Mouse (Mus musculus) heart, embryonic 12.5 days (tissue): Measurements from ENCODE around the gene Rbm25. TPM values are rescaled to one million over a fixed set of nuclear protein-coding genes. Genes with fewer than 3 reads are reported as not detected.
"Not testable (repeated sequence)": the region's sequence is repeated elsewhere in the genome, so short reads cannot be mapped to it uniquely, and the experiment has no call there.

ENCODE experiments used
- ATAC-seq: fragments of 200-750 bp; cut with Nextera tagmentation; 2 replicates; pipeline ENCODE4 v1.8.0; 2017; ENCODE audit warnings: moderate TSS enrichment, moderate library complexity; ENCODE audit not compliant: insufficient number of reproducible peaks, low FRiP score
- H3K27ac ChIP-seq: fragments of 300-500 bp; sonication (generic); 2 replicates; pipeline ENCODE4 v1.5.1; 2016; ENCODE audit warnings: mild to moderate bottlenecking, moderate library complexity; ENCODE audit not compliant: poor library complexity, severe bottlenecking
- H3K27me3 ChIP-seq: fragments of 300-500 bp; sonication (generic); replicated peaks from 2 replicates; pipeline ENCODE4 v1.6.1; 2016; ENCODE audit warnings: mild to moderate bottlenecking, moderate library complexity
- H3K36me3 ChIP-seq: fragments of 300-500 bp; sonication (generic); 2 replicates; pipeline ENCODE4 v1.6.1; 2016; ENCODE audit warnings: mild to moderate bottlenecking, moderate library complexity
- H3K4me1 ChIP-seq: fragments of 300-500 bp; sonication (generic); replicated peaks from 2 replicates; pipeline ENCODE4 v1.6.1; 2016; ENCODE audit warnings: mild to moderate bottlenecking
- H3K4me2 ChIP-seq: fragments of 300-500 bp; sonication (generic); 2 replicates; pipeline ENCODE4 v1.6.1; 2016; ENCODE audit warnings: mild to moderate bottlenecking, moderate library complexity
- H3K4me3 ChIP-seq: fragments of 300-500 bp; sonication (generic); 2 replicates; pipeline ENCODE4 v1.5.1; 2016; ENCODE audit warnings: mild to moderate bottlenecking
- H3K9ac ChIP-seq: fragments of 300-500 bp; sonication (generic); 2 replicates; pipeline ENCODE4 v1.6.1; 2016; ENCODE audit warnings: mild to moderate bottlenecking, moderate library complexity
- H3K9me3 ChIP-seq: fragments of 300-500 bp; sonication (generic); replicated peaks from 2 replicates; pipeline ENCODE4 v1.6.1; 2016; ENCODE audit warnings: mild to moderate bottlenecking, moderate library complexity
- WGBS: fragments of 180-500 bp; shearing (Covaris S2); methylation state at CpG from one replicate; pipeline ENCODE4 v1.1.7; 2016; 5-methylcytosine and 5-hydroxymethylcytosine counted together
- polyA plus RNA-seq: library from polyadenylated mRNA; unstranded; fragments of >200 nt; fragmentation: Nextera tagmentation; extraction: Ambion mirVana; gene quantifications from 2 replicates; pipeline ENCODE4 v1.2.1, GENCODE M21; 2016

Gene Rbm25
- polyA plus RNA-seq, 1 experiment from 2014 or later: 176 TPM

DNA sequence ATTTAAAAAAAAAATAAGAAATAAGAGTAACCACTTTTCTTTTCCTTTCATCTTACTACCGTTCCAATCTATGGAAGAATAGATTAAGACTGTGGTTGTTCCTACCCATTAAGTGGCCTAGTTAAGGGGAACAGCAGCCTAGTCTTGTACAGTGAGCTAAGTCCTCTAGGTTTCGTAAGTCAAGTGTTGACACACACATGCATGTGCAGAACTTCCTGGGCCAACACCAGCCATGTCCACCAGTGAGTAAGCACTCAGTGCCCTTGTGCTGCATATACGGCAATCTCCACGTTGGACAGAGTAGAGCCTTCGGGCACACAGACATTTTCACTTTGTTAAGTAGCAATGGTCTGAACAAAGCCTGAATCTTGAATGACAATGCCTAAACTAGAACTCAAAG, 13.8 kb upstream of the Rbm25 start:
- Histone ChIP-seq H3K36me3 (no peaks in the 10 kb centered on the region), H3K27me3 (no peaks in the 10 kb centered on the region), H3K4me2 (no peak overlapping the region), H3K4me1 (0 out of 2 replicates have a peak, but pooled peaks cover 3% of the 10 kb centered on the region), H3K9me3 (no peaks in the 10 kb centered on the region), H3K4me3 (no peak overlapping the region), H3K27ac (no peak overlapping the region), H3K9ac (no peak overlapping the region)
- no peak for ATAC-seq
- 88% methylated on average over 5 of the region's 5 CpGs for WGBS

DNA sequence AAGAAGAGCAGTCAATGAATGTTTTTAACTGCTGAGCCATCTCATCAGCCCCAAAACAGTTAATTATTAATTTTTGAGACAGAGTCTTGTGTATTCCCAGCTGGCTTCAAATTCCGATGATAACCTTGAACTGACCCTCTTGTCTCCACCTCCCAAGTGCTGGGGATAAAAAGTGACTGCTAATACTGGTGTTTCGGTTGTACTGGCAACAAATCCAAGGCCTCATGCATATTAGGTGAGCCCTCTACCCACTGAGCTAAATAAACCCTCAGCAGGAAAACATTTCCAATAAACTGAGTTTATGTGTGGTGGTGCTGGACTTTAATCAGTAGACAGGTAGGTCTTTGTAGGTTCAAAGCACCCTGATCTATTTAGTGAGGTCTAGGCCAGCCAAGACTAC, 12.1 kb upstream of the Rbm25 start:
- Histone ChIP-seq H3K4me3 (no peak overlapping the region), H3K4me1 (0 out of 2 replicates have a peak, but pooled peaks cover 3% of the 10 kb centered on the region), H3K27ac (no peak overlapping the region), H3K27me3 (no peaks in the 10 kb centered on the region), H3K9me3 (no peaks in the 10 kb centered on the region), H3K36me3 (no peaks in the 10 kb centered on the region), H3K4me2 (no peak overlapping the region), H3K9ac (no peak overlapping the region)
- ATAC-seq: no peak
- WGBS: 67% methylated on average over 2 of the region's 2 CpGs

DNA sequence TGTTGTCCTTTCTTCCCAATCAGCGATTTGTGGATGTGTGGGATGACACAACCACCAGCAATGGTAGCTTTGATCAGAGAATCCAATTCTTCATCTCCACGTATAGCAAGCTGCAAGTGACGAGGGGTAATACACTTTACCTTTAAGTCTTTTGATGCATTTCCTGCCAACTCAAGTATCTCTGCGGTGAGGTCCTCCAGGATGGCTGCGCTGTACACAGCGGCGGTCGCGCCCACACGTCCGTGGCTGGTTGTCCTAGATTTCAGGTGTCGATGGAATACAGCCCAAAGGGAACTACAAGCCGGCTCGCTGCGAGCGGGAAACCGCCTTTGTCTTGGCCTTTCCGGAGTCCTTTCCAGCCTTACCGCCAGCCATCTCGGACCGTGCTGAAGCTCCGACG, 10.3 kb upstream of the Rbm25 start:
- not testable (repeated sequence) for H3K27ac ChIP-seq, H3K36me3 ChIP-seq, H3K9me3 ChIP-seq, ATAC-seq, H3K27me3 ChIP-seq, H3K4me1 ChIP-seq
- peak overlapping the region; percentile 27; the same call in 1 of the 2 replicates for H3K4me3 ChIP-seq
- WGBS: 51% methylated on average over 23 of the region's 23 CpGs
- H3K4me2 ChIP-seq: peak overlapping the region; percentile 60
- peak overlapping the region; percentile 36; the same call in 1 of the 2 replicates for H3K9ac ChIP-seq

DNA sequence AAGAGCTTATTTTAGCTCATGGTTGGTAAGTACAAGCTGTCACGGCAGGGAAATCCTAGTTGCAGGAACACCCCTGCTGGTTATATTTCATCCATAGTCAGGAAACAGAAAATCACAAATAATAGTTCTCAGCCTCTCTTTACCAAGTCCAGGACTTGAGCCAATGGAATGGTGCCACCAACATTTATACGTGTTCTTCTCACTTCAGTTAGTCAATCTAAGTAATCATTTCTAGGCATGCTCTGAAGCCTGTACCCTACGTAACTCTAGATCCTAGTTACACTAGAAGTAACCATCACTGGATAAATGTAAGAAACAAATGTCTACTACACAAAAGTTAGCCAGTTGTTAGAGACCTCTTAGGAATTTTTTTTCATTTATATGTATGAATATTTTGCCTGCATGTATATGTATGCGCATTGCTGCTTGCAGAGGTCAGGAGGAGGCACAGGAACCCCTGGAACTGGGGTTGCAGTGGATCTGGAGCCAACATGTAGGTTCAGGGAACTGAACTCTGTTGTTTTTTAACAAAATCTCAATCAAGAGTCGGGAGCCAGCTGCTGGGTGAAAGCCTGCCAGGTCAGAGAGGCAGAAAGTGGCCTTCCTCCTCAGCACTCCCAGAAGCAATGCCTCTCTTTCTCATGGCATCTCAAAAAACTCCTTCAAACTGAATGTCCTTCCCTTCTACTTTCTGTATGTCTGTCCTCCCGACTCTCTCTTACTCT, 8.8 kb upstream of the Rbm25 start:
- no peak overlapping the region for H3K9ac ChIP-seq
- H3K4me1 ChIP-seq: 0 out of 2 replicates have a peak, but pooled peaks cover 3% of the 10 kb centered on the region
- no peak for ATAC-seq
- no peaks in the 10 kb centered on the region for H3K9me3 ChIP-seq
- 77% methylated on average over 6 of the region's 6 CpGs for WGBS
- H3K27ac ChIP-seq: no peak overlapping the region
- no peaks in the 10 kb centered on the region for H3K27me3 ChIP-seq
- H3K4me3 ChIP-seq: no peak overlapping the region
- no peaks in the 10 kb centered on the region for H3K36me3 ChIP-seq
- no peak overlapping the region for H3K4me2 ChIP-seq

DNA sequence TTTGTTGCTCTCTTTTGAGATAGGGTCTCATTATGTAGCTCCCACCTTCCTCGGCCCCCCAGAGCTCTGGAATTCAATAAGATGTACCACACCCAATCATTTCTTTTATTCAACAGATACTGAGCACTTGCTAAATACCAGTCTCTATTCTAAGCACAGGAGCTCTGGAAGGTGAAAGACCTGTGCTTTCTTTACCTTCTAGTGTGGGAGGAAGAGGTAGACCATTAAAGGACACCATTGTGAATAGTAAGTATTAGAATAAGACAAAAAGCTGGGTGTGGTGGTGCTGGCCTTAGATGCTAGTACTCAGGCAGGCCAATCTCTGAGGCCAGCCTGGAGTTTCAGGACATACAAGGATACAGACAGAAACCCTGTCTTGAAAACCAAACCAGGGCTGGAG, 6.7 kb upstream of the Rbm25 start:
- Histone ChIP-seq H3K27ac (no peak overlapping the region), H3K27me3 (no peaks in the 10 kb centered on the region), H3K4me1 (0 out of 2 replicates have a peak, but pooled peaks cover 3% of the 10 kb centered on the region), H3K9me3 (no peaks in the 10 kb centered on the region), H3K36me3 (no peaks in the 10 kb centered on the region), H3K4me3 (no peak overlapping the region), H3K9ac (no peak overlapping the region), H3K4me2 (no peak overlapping the region)
- WGBS: 80% methylated on average over 1 of the region's 1 CpGs
- no peak for ATAC-seq

DNA sequence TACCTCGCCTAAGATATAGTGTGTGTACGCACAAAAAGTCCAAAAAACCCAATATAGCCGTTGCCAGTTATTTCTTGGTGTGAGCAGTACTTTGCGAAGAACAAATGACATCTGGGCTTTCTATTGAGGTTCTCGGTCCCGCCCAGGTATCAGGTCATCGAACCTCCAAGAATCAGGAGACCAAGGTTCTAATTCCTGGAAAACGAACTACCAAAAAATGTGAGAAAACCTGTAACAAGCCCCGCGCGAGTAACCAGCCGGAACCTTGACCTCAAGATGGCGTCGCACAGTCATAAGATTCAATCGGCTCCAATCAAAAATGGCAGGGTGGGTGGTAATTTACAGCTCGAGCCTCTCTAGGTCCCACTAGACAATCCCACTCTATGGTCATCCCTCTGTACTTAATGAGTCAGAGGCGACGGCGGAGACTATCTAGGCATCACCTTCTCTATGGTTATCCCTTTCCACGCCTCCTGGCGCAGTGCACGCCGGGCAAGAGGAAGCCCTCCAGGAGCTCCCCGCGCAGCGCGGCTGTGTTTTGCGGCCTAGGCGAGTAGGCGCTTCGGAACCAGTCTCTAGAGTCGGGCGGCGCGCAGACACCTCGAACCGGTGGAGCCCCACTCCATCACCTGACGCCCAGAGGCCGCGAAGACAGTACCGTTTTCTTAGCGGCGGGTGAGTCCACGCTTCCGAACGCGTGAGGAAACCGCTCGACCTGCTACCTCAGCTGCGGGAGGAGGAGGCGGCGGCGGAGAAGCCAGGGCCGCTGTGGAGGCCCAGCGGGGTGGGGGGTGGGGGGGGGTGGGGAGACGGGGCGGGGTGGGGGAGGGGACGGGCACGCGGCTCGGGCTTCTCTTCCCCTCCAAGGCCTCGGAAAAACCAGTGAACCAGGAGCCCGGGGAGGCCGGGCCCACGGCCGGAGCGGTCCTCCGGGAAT, 975 bp downstream of the Rbm25 start:
- H3K4me1 ChIP-seq: peaks cover 13% of the 10 kb centered on the region; the same call in 1 of the 2 replicates
- H3K9me3 ChIP-seq: no peaks in the 10 kb centered on the region
- H3K4me2 ChIP-seq: peak overlapping the region; percentile 63
- peak overlapping the region; percentile 78 for H3K4me3 ChIP-seq
- no peaks in the 10 kb centered on the region for H3K27me3 ChIP-seq
- peak; percentile 100 for ATAC-seq
- peak overlapping the region; percentile 94 for H3K9ac ChIP-seq
- peak overlapping the region; percentile 95 for H3K27ac ChIP-seq
- H3K36me3 ChIP-seq: peaks cover 12% of the 10 kb centered on the region; the same call in 1 of the 2 replicates
- WGBS: under 1% methylated on average over 58 of the region's 68 CpGs

DNA sequence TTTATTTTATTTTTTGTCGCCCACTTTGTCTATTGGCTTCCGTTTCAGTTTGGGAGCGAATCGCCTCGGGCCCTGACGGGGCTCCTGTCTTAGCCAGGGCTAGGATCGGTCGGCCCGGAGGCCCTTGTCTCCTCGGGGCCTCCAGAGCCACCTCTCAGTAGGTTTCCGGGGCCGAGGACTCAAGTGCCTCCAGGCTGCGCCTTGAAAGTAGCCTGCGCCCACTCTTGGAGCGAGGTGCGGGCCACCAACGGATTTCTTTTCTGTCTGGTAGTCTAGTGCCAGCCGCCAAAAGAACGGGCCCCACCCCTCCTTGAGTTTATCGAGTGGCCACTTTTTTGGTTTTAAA, 1.6 kb downstream of the Rbm25 start:
- under 1% methylated on average over 20 of the region's 20 CpGs for WGBS
- peaks cover 13% of the 10 kb centered on the region; the same call in 1 of the 2 replicates for H3K4me1 ChIP-seq
- H3K27me3 ChIP-seq: no peaks in the 10 kb centered on the region
- no peaks in the 10 kb centered on the region for H3K9me3 ChIP-seq
- H3K4me2 ChIP-seq: peak overlapping the region; percentile 63
- H3K9ac ChIP-seq: peak overlapping the region; percentile 94
- peak overlapping the region; percentile 78 for H3K4me3 ChIP-seq
- peak overlapping the region; percentile 95 for H3K27ac ChIP-seq
- H3K36me3 ChIP-seq: peaks cover 19% of the 10 kb centered on the region
- peak; percentile 34 for ATAC-seq

DNA sequence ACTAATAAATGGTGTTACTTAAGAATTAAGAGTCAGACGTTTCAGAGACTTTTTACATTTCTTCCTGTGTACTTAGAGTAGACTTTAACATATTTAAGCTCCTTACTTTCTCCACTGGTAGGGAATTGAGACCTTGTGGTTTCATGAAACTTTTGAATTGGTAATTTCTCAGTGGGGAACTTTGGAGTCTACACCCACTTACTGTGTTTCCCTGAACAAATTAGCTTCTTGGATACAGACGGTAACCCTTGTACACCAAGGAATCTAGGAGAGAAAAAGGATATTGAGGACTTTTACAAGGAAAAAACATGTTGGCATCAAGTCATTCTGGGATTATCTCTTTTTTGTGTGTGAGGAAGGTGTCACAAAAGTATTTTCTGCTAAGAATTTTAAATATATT, 2.8 kb downstream of the Rbm25 start:
- Histone ChIP-seq H3K9ac (no peak overlapping the region), H3K9me3 (no peaks in the 10 kb centered on the region), H3K36me3 (peaks cover 22% of the 10 kb centered on the region), H3K4me3 (no peak overlapping the region), H3K27me3 (no peaks in the 10 kb centered on the region), H3K4me1 (peaks cover 13% of the 10 kb centered on the region; the same call in 1 of the 2 replicates), H3K27ac (no peak overlapping the region), H3K4me2 (no peak overlapping the region)
- WGBS: 52% methylated on average over 2 of the region's 2 CpGs
- no peak for ATAC-seq

DNA sequence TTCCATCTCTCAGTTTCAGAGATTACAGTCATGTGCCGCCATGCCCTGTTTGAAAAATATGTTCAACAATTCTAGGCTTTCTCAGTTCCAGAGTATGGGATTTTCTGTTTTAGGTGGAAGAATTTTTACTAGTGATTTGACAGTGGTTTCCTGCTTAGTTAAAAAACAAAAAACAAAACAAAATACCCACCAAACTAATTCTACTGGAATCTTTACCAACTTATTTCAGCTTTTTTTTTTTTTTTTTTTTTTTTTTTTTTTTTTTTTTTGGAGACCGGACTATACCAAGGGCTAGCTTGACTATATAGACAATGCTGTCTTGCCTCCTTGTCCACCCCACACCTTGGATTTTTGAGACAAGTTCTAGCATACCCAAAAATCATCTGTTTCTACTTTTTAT, 10.2 kb downstream of the Rbm25 start:
- peaks cover 2% of the 10 kb centered on the region; the same call in 1 of the 2 replicates for H3K4me1 ChIP-seq
- H3K4me3 ChIP-seq: no peak overlapping the region
- H3K9ac ChIP-seq: no peak overlapping the region
- no peaks in the 10 kb centered on the region for H3K9me3 ChIP-seq
- H3K27me3 ChIP-seq: no peaks in the 10 kb centered on the region
- ATAC-seq: no peak
- 98% methylated on average over 2 of the region's 2 CpGs for WGBS
- no peak overlapping the region for H3K27ac ChIP-seq
- H3K36me3 ChIP-seq: peaks cover 52% of the 10 kb centered on the region
- no peak overlapping the region for H3K4me2 ChIP-seq

DNA sequence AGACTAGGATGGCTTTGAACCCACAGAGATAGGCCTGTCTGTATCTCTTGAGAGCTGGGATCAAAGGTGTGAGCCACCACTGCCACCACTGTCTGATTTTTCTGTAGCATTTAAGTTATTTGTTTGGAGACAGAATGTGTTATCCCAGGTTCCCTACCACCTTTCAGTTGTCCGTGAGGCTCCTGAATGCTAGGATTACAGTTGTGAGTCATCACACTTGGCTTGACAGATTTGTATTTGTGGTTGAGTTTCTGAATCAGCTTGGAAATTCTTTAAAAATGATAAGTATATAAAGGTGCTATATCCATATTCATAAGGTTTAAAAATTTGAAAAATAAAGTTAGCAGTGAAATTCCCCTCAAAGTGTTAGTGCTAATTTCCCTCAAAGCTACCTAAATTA, 12.1 kb downstream of the Rbm25 start:
- no peaks in the 10 kb centered on the region for H3K4me1 ChIP-seq
- H3K36me3 ChIP-seq: peaks cover 49% of the 10 kb centered on the region
- no peak overlapping the region for H3K9ac ChIP-seq
- no peak for ATAC-seq
- H3K9me3 ChIP-seq: no peaks in the 10 kb centered on the region
- H3K4me2 ChIP-seq: no peak overlapping the region
- H3K27ac ChIP-seq: no peak overlapping the region
- no peak overlapping the region for H3K4me3 ChIP-seq
- whole genome bisulfite sequencing: 93% methylated on average over 1 of the region's 1 CpGs
- H3K27me3 ChIP-seq: no peaks in the 10 kb centered on the region

DNA sequence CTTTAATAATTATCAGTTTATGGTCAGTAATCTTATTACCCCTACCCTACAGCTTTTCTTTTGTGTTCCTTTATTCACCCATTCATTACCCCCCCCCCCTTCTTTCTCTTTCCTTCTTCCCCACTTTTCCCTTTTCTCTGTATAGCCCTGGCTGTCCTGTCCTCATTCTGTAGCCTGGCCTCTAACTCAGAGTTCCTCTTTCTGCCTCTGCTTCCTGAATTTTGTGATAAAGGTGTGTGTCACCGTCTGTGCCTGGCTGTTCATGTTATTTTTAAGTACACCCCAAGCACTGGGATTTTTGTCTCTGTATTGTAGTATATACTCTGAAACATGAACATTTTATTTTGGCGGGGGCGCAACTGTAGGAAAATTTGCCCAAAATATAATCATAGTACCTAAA, 19.3 kb downstream of the Rbm25 start:
- H3K9ac ChIP-seq: no peak overlapping the region
- no peak overlapping the region for H3K27ac ChIP-seq
- no peaks in the 10 kb centered on the region for H3K9me3 ChIP-seq
- peaks cover 52% of the 10 kb centered on the region for H3K36me3 ChIP-seq
- no peak overlapping the region for H3K4me3 ChIP-seq
- H3K4me1 ChIP-seq: no peaks in the 10 kb centered on the region
- H3K27me3 ChIP-seq: no peaks in the 10 kb centered on the region
- 76% methylated on average over 3 of the region's 3 CpGs for WGBS
- no peak for ATAC-seq
- H3K4me2 ChIP-seq: no peak overlapping the region
